Mouse (Mus musculus) hindbrain, postnatal 0 days (tissue): ENCODE data around the gene Sh3gl2. TPM values are rescaled to one million over a fixed set of nuclear protein-coding genes. Genes with fewer than 3 reads are reported as not detected.

Experiments
- ATAC-seq: fragments of 200-750 bp; cut with Nextera tagmentation; 2 replicates; pipeline ENCODE4 v1.8.0; 2017; ENCODE audit warnings: mild to moderate bottlenecking, moderate TSS enrichment, moderate library complexity
- DNase-seq: peaks from one replicate; pipeline ENCODE4 v3.0.0-alpha.2; 2015; ENCODE audit warnings: low spot score
- H3K27ac ChIP-seq: fragments of 300-500 bp; sonication (generic); 2 replicates; pipeline ENCODE4 v1.5.1; 2014; ENCODE audit warnings: mild to moderate bottlenecking
- H3K27me3 ChIP-seq: fragments of 300-500 bp; sonication (generic); 2 replicates; pipeline ENCODE4 v1.6.1; 2014; ENCODE audit warnings: low read length, mixed read lengths; ENCODE audit not compliant: insufficient read depth
- H3K36me3 ChIP-seq: fragments of 300-500 bp; sonication (generic); 2 replicates; pipeline ENCODE4 v1.6.1; 2014; ENCODE audit warnings: low read length, mixed read lengths; ENCODE audit not compliant: insufficient read depth
- H3K4me1 ChIP-seq: fragments of 300-500 bp; sonication (generic); 2 replicates; pipeline ENCODE4 v1.6.1; 2014; ENCODE audit warnings: antibody characterized with exemption, low read length, mixed read lengths; ENCODE audit not compliant: insufficient read depth
- H3K4me2 ChIP-seq: fragments of 300-500 bp; sonication (generic); 2 replicates; pipeline ENCODE4 v1.6.1; 2014; ENCODE audit warnings: low read depth, mild to moderate bottlenecking, low read length, moderate library complexity, mixed read lengths
- H3K4me3 ChIP-seq: fragments of 300-500 bp; sonication (generic); 2 replicates; pipeline ENCODE4 v1.5.1; 2014; ENCODE audit warnings: low read length
- H3K9ac ChIP-seq: fragments of 300-500 bp; sonication (generic); replicated peaks from 2 replicates; pipeline ENCODE4 v1.6.1; 2014; ENCODE audit warnings: mild to moderate bottlenecking, low read length, moderate library complexity, mixed read lengths
- H3K9me3 ChIP-seq: fragments of 300-500 bp; sonication (generic); 2 replicates; pipeline ENCODE4 v1.6.1; 2016; ENCODE audit warnings: low read length, mixed read lengths
- CTCF ChIP-seq: IDR thresholded peaks from 2 replicates; pipeline ENCODE4 v1.5.1; 2016; ENCODE audit warnings: antibody characterized with exemption, control low read depth, low read depth
- whole genome bisulfite sequencing: fragments of 180-500 bp; shearing (Covaris S2); extraction: QIAGEN DNeasy Blood & Tissue Kit; methylation state at CpG from one replicate; pipeline ENCODE4 v1.1.7; 2014; 5-methylcytosine and 5-hydroxymethylcytosine counted together
- polyA plus RNA-seq: library from polyadenylated mRNA; unstranded; fragments of >200 nt; fragmentation: Nextera tagmentation; extraction: Ambion mirVana; gene quantifications from 2 replicates; pipeline ENCODE4 v1.2.1, GENCODE M21; 2015
- total RNA-seq: library from RNA; depleted of rRNA; stranded (reverse); fragments of >200 nt; gene quantifications from 2 replicates; pipeline ENCODE4 v1.2.3, GENCODE M21; 2014

The Sh3gl2 gene
- total and polyA plus RNA-seq, 2 experiments from 2014 or later = 41.9 to 129 TPM

- Histone ChIP-seq H3K36me3 (no peaks in the 10 kb centered on the region), H3K4me2 (no peak overlapping the region), H3K27ac (no peak overlapping the region), H3K9me3 (no peaks in the 10 kb centered on the region), H3K4me1 (no peaks in the 10 kb centered on the region), H3K4me3 (no peak overlapping the region), H3K27me3 (no peaks in the 10 kb centered on the region), H3K9ac (no peak overlapping the region)
- TF ChIP-seq CTCF = no peak
- no peak for DNase-seq
- 80% methylated on average over 9 of the region's 9 CpGs for WGBS
- ATAC-seq = no peak
These were observed 26.4 kb upstream of the Sh3gl2 start for GRCm38 (mm10) chr4:85178394-85179051.

GRCm38 (mm10) chr4:85186011-85186410 lies 18.9 kb upstream of the Sh3gl2 start:
- Histone ChIP-seq H3K9ac (no peak overlapping the region), H3K27ac (no peak overlapping the region), H3K4me1 (no peaks in the 10 kb centered on the region), H3K9me3 (no peaks in the 10 kb centered on the region), H3K27me3 (no peaks in the 10 kb centered on the region), H3K4me3 (no peak overlapping the region), H3K4me2 (no peak overlapping the region), H3K36me3 (no peaks in the 10 kb centered on the region)
- peak; percentile 73 for TF ChIP-seq CTCF
- 58% methylated on average over 4 of the region's 4 CpGs for WGBS
- DNase-seq (no peak), ATAC-seq (no peak)

GRCm38 (mm10) chr4:85196201-85196600 lies 8.7 kb upstream of the Sh3gl2 start:
- TF ChIP-seq CTCF = no peak
- ATAC-seq (no peak), DNase-seq (peak; percentile 49)
- H3K9ac ChIP-seq = no peak overlapping the region
- H3K9me3 ChIP-seq = no peaks in the 10 kb centered on the region
- H3K27ac ChIP-seq = no peak overlapping the region
- no peaks in the 10 kb centered on the region for H3K36me3 ChIP-seq
- no peak overlapping the region for H3K4me2 ChIP-seq
- H3K4me1 ChIP-seq = 0 out of 2 replicates have a peak, but pooled peaks cover 3% of the 10 kb centered on the region
- H3K27me3 ChIP-seq = no peaks in the 10 kb centered on the region
- H3K4me3 ChIP-seq = no peak overlapping the region
- WGBS = 44% methylated on average over 4 of the region's 4 CpGs

GRCm38 (mm10) chr4:85198431-85198830 lies 6.5 kb upstream of the Sh3gl2 start:
- TF ChIP-seq CTCF = no peak
- H3K27ac ChIP-seq = no peak overlapping the region
- 0 out of 2 replicates have a peak, but pooled peaks cover 3% of the 10 kb centered on the region for H3K4me1 ChIP-seq
- H3K9me3 ChIP-seq = no peaks in the 10 kb centered on the region
- no peak overlapping the region for H3K4me2 ChIP-seq
- DNase-seq (no peak), ATAC-seq (no peak)
- no peaks in the 10 kb centered on the region for H3K27me3 ChIP-seq
- H3K4me3 ChIP-seq = no peak overlapping the region
- no peaks in the 10 kb centered on the region for H3K36me3 ChIP-seq
- H3K9ac ChIP-seq = no peak overlapping the region
- 87% methylated on average over 9 of the region's 9 CpGs for WGBS

GRCm38 (mm10) chr4:85202582-85202981 lies 2.3 kb upstream of the Sh3gl2 start:
- H3K27ac ChIP-seq = no peak overlapping the region
- WGBS = 64% methylated on average over 7 of the region's 7 CpGs
- DNase-seq (no peak), ATAC-seq (no peak)
- H3K27me3 ChIP-seq = no peaks in the 10 kb centered on the region
- H3K4me2 ChIP-seq = no peak overlapping the region
- no peak overlapping the region for H3K9ac ChIP-seq
- H3K4me3 ChIP-seq = no peak overlapping the region
- TF ChIP-seq CTCF = no peak
- H3K9me3 ChIP-seq = no peaks in the 10 kb centered on the region
- no peaks in the 10 kb centered on the region; the same call in 1 of the 2 replicates for H3K4me1 ChIP-seq
- H3K36me3 ChIP-seq = no peaks in the 10 kb centered on the region

- peak overlapping the region; percentile 70 for H3K9ac ChIP-seq
- peak; percentile 66 for DNase-seq
- no peaks in the 10 kb centered on the region for H3K36me3 ChIP-seq
- peaks cover 3% of the 10 kb centered on the region for H3K4me1 ChIP-seq
- peak; percentile 82 for ATAC-seq
- H3K4me3 ChIP-seq = peak overlapping the region; percentile 79
- peak overlapping the region; percentile 86 for H3K27ac ChIP-seq
- no peak for TF ChIP-seq CTCF
- peak overlapping the region; percentile 91 for H3K4me2 ChIP-seq
- H3K27me3 ChIP-seq = no peaks in the 10 kb centered on the region
- H3K9me3 ChIP-seq = no peaks in the 10 kb centered on the region
- WGBS = under 1% methylated on average over 42 of the region's 43 CpGs
These were observed 798 bp downstream of the Sh3gl2 start for GRCm38 (mm10) chr4:85205636-85206211.
